Mouse (Mus musculus): Measurements from ENCODE around the gene Cacna1c.
A peak's percentile ranks its signal among the peaks of the same experiment; 100 is the strongest.

The Cacna1c gene

GRCm38 (mm10) chr6:118736491-118736890 is 459.7 kb downstream of the Cacna1c start:
- no peak for DNase-seq

GRCm38 (mm10) chr6:118735145-118735544 is 461.1 kb downstream of the Cacna1c start:
- DNase-seq: no peak

GRCm38 (mm10) chr6:118731937-118732336 is 464.3 kb downstream of the Cacna1c start:
- DNase-seq: no peak

GRCm38 (mm10) chr6:118724908-118725307 is 471.3 kb downstream of the Cacna1c start:
- DNase-seq: no peak

- DNase-seq: no peak
Measured at GRCm38 (mm10) chr6:118724388-118724787, 471.8 kb downstream of the Cacna1c start.

GRCm38 (mm10) chr6:118722336-118722735 is 473.9 kb downstream of the Cacna1c start:
- no peak for DNase-seq

- DNase-seq: no peak
Measured at GRCm38 (mm10) chr6:118719486-118719885, 476.7 kb downstream of the Cacna1c start.

- DNase-seq: no peak
Measured at GRCm38 (mm10) chr6:118713286-118713685, 482.9 kb downstream of the Cacna1c start.

GRCm38 (mm10) chr6:118711677-118712322 is 484.4 kb downstream of the Cacna1c start:
- peak in 1 of 2 experiments; percentile 22 for DNase-seq

- DNase-seq: no peak
Measured at GRCm38 (mm10) chr6:118707066-118707465, 489.2 kb downstream of the Cacna1c start.

GRCm38 (mm10) chr6:118705840-118706239 is 490.4 kb downstream of the Cacna1c start:
- no peak for DNase-seq

- DNase-seq: no peak
Measured at GRCm38 (mm10) chr6:118694626-118695025, 501.6 kb downstream of the Cacna1c start.

GRCm38 (mm10) chr6:118689447-118689846 is 506.8 kb downstream of the Cacna1c start:
- DNase-seq: no peak

GRCm38 (mm10) chr6:118688856-118689255 is 507.4 kb downstream of the Cacna1c start:
- DNase-seq: no peak

- DNase-seq: no peak
Measured at GRCm38 (mm10) chr6:118680814-118681213, 515.4 kb downstream of the Cacna1c start.

GRCm38 (mm10) chr6:118678031-118678430 is 518.2 kb downstream of the Cacna1c start:
- no peak for DNase-seq

GRCm38 (mm10) chr6:118677306-118677705 is 518.9 kb downstream of the Cacna1c start:
- DNase-seq: no peak

GRCm38 (mm10) chr6:118674781-118675180 is 521.4 kb downstream of the Cacna1c start:
- no peak for DNase-seq

GRCm38 (mm10) chr6:118673974-118674695 is 522.1 kb downstream of the Cacna1c start:
- no peak for DNase-seq

GRCm38 (mm10) chr6:118653331-118653730 is 542.9 kb downstream of the Cacna1c start:
- DNase-seq: no peak

- DNase-seq: no peak
Measured at GRCm38 (mm10) chr6:118649121-118649783, 547.0 kb downstream of the Cacna1c start.

- DNase-seq: peak; percentile 42 to 87
Measured at GRCm38 (mm10) chr6:118646265-118647061, 549.8 kb downstream of the Cacna1c start.

GRCm38 (mm10) chr6:118644866-118645265 is 551.4 kb downstream of the Cacna1c start:
- DNase-seq: no peak

Measured in kidney, postnatal 36 days (tissue).